Mouse (Mus musculus) lung, embryonic 16.5 days (tissue): Measurements from ENCODE around the gene Zfhx3. TPM values are rescaled to one million over a fixed set of nuclear protein-coding genes. Genes with fewer than 3 reads are reported as not detected.
A peak's percentile ranks its signal among the peaks of the same experiment; 100 is the strongest.

Source experiments
- ATAC-seq: fragments of 200-750 bp; cut with Nextera tagmentation; 2 replicates; pipeline ENCODE4 v1.8.0; 2017; ENCODE audit warnings: low read depth, mild to moderate bottlenecking, moderate library complexity
- H3K27ac ChIP-seq: fragments of 300-500 bp; sonication (generic); 2 replicates; pipeline ENCODE4 v1.5.1; 2014; ENCODE audit warnings: mild to moderate bottlenecking, control low read depth, low read length
- H3K27me3 ChIP-seq: fragments of 300-500 bp; sonication (generic); 2 replicates; pipeline ENCODE4 v1.6.1; 2014; ENCODE audit warnings: low read depth, low read length, mixed read lengths; ENCODE audit not compliant: control insufficient read depth, insufficient read depth
- H3K36me3 ChIP-seq: fragments of 300-500 bp; sonication (generic); 2 replicates; pipeline ENCODE4 v1.6.1; 2014; ENCODE audit warnings: low read length; ENCODE audit not compliant: control insufficient read depth, insufficient read depth
- H3K4me1 ChIP-seq: fragments of 300-500 bp; sonication (generic); replicated peaks from 2 replicates; pipeline ENCODE4 v1.6.1; 2014; ENCODE audit warnings: low read length, mixed read lengths; ENCODE audit not compliant: control insufficient read depth, insufficient read depth
- H3K4me2 ChIP-seq: fragments of 300-500 bp; sonication (generic); 2 replicates; pipeline ENCODE4 v1.6.1; 2014; ENCODE audit warnings: low read depth, low read length, control low read depth
- H3K4me3 ChIP-seq: fragments of 300-500 bp; sonication (generic); 2 replicates; pipeline ENCODE4 v1.5.1; 2014; ENCODE audit warnings: mild to moderate bottlenecking, low read length, control low read depth
- H3K9ac ChIP-seq: fragments of 300-500 bp; sonication (generic); 2 replicates; pipeline ENCODE4 v1.6.1; 2014; ENCODE audit warnings: low read length, control low read depth
- H3K9me3 ChIP-seq: fragments of 300-500 bp; sonication (generic); 2 replicates; pipeline ENCODE4 v1.6.1; 2016; ENCODE audit warnings: low read length; ENCODE audit not compliant: control insufficient read depth
- WGBS: fragments of 180-500 bp; shearing (Covaris S2); extraction: QIAGEN DNeasy Blood & Tissue Kit; methylation state at CpG from one replicate; pipeline ENCODE4 v1.1.7; 2014; 5-methylcytosine and 5-hydroxymethylcytosine counted together
- polyA plus RNA-seq: library from polyadenylated mRNA; unstranded; fragments of >200 nt; fragmentation: Nextera tagmentation; extraction: Ambion mirVana; gene quantifications from 2 replicates; pipeline ENCODE4 v1.2.1, GENCODE M21; 2015

Gene Zfhx3
- polyA plus RNA-seq, 1 experiment from 2014 or later = 12.7 TPM

GRCm38 (mm10) chr8:108697589-108697988, 755.1 kb downstream of the Zfhx3 start:
- Histone ChIP-seq H3K27me3 (peaks cover 45% of the 10 kb centered on the region), H3K27ac (no peak overlapping the region), H3K4me1 (peaks cover 41% of the 10 kb centered on the region), H3K9ac (peak overlapping the region; percentile 41), H3K4me3 (peak overlapping the region; percentile 6; the same call in 1 of the 2 replicates), H3K36me3 (no peaks in the 10 kb centered on the region), H3K9me3 (no peaks in the 10 kb centered on the region), H3K4me2 (peak overlapping the region; percentile 31; the same call in 1 of the 2 replicates)
- no peak for ATAC-seq
- 9% methylated on average over 13 of the region's 13 CpGs for WGBS

DNA sequence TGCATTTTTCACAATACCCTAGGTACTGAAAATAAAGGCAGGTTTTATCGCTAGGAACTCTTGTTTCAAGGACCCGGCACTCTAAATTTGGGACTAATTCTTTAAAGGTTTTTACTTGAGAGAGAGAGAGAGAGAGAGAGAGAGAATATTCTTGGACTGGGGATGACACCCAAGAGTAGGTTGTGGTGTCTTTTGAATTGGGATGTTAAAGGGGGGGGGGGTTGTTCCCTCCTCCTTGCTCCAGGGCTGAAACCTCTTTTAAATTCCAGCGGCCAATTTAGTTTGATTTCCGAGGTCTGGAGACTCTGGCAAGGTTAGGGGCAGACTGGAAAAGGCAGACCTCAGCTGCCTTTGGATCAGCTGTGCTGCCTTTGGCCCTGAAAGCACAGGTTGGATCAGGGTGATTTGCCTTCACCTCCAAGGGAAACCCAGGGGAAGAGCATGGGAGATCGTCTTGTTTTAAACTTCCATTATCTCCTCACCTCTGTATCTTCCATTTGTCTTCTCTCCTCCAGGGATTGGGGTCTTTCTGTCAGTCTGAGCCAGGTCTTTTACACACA, 755.7 kb downstream of the Zfhx3 start:
- H3K4me3 ChIP-seq = no peak overlapping the region
- no peak for ATAC-seq
- H3K9me3 ChIP-seq = no peaks in the 10 kb centered on the region
- 31% methylated on average over 5 of the region's 5 CpGs for WGBS
- H3K4me1 ChIP-seq = peaks cover 42% of the 10 kb centered on the region
- H3K36me3 ChIP-seq = no peaks in the 10 kb centered on the region
- no peak overlapping the region for H3K9ac ChIP-seq
- H3K4me2 ChIP-seq = peak overlapping the region; percentile 31; the same call in 1 of the 2 replicates
- H3K27me3 ChIP-seq = peaks cover 45% of the 10 kb centered on the region
- H3K27ac ChIP-seq = no peak overlapping the region

GRCm38 (mm10) chr8:108699011-108699410, 756.6 kb downstream of the Zfhx3 start:
- peak overlapping the region; percentile 30; the same call in 1 of the 2 replicates for H3K4me3 ChIP-seq
- H3K4me2 ChIP-seq = peak overlapping the region; percentile 49

GRCm38 (mm10) chr8:108699454-108700345, 757.3 kb downstream of the Zfhx3 start:
- Histone ChIP-seq H3K27me3 (peaks cover 40% of the 10 kb centered on the region), H3K9me3 (no peaks in the 10 kb centered on the region), H3K4me1 (peaks cover 42% of the 10 kb centered on the region), H3K36me3 (no peaks in the 10 kb centered on the region), H3K9ac (0 out of 2 replicates have a peak overlapping the region, but pooled peaks have one; percentile 36), H3K4me3 (peak overlapping the region; percentile 30), H3K27ac (no peak overlapping the region), H3K4me2 (peak overlapping the region; percentile 49)
- no peak for ATAC-seq
- WGBS = 12% methylated on average over 23 of the region's 23 CpGs

More at GRCm38 (mm10) chr8:108699011-108699410, 756.6 kb downstream of the Zfhx3 start:
- ATAC-seq = no peak
- WGBS = 29% methylated on average over 3 of the region's 3 CpGs
- Histone ChIP-seq H3K27me3 (peaks cover 45% of the 10 kb centered on the region), H3K36me3 (no peaks in the 10 kb centered on the region), H3K9ac (no peak overlapping the region), H3K9me3 (no peaks in the 10 kb centered on the region), H3K4me1 (peaks cover 42% of the 10 kb centered on the region), H3K27ac (no peak overlapping the region)

DNA sequence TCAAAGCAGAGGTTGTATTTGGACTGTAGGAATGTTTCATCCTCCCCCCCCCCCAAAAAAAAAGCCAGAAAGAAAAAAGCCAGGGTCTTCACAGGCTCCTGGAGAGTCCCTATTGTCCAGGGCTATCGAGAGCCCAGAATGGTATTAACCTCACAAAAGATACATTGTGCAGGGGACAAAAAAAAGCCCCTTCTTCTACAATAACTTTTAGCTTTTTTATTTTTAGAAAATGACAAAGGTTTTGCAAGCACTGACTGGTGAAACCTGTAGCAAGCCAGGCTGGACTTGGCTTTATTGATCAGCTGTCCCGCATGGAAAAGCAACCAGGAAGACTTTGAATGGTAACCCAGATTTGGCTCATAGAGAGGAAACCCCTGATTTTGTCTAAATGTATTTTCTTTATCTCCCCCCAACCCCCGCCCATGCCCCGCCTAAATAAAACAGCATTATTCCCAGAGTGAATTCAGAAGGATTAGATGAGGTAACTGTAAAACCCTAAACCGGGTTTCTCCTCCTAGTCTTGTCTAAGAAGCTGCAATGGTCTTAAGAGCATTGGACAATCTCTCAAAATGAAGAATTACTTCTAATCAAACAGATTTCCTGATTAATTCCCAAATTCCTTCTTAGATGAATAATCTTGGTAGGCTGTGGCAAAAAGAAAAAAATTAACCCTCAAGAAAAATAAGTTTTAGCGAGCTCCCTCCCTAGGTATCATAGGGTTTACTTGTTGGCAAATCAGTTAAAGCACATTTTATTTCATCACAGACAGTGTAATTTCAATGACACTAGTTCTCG, 759.1 kb downstream of the Zfhx3 start:
- no peak overlapping the region for H3K27ac ChIP-seq
- peak overlapping the region; percentile 61; the same call in 1 of the 2 replicates for H3K4me2 ChIP-seq
- no peaks in the 10 kb centered on the region for H3K36me3 ChIP-seq
- H3K4me3 ChIP-seq = no peak overlapping the region
- 45% methylated on average over 7 of the region's 7 CpGs for WGBS
- peaks cover 21% of the 10 kb centered on the region for H3K27me3 ChIP-seq
- 0 out of 2 replicates have a peak overlapping the region, but pooled peaks have one; percentile 5 for H3K9ac ChIP-seq
- no peaks in the 10 kb centered on the region for H3K9me3 ChIP-seq
- H3K4me1 ChIP-seq = peaks cover 34% of the 10 kb centered on the region
- no peak for ATAC-seq

DNA sequence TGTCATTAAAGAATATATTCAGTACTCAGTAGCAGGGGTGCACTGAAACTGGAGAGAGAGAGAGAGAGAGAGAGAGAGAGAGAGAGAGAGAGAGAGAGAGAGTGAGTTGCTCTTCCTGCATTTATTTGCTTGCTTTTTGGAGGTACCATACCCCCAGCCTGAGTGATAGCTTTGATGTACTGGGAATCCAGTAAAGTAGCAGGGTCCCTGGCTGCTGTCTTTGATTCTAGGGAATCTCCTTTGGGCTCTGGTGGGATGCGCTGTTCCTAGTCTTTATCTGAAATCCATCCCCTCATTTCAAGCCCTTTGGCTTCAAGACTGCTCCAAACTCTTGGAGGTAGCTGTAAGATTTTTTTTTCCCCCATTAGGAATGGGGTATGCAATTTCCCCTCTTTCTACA, 759.8 kb downstream of the Zfhx3 start:
- H3K4me3 ChIP-seq = peak overlapping the region; percentile 88
- 63% methylated on average over 1 of the region's 1 CpGs for WGBS
- no peaks in the 10 kb centered on the region for H3K9me3 ChIP-seq
- peak overlapping the region; percentile 41; the same call in 1 of the 2 replicates for H3K9ac ChIP-seq
- H3K36me3 ChIP-seq = no peaks in the 10 kb centered on the region
- peaks cover 37% of the 10 kb centered on the region for H3K4me1 ChIP-seq
- ATAC-seq = no peak
- peaks cover 20% of the 10 kb centered on the region for H3K27me3 ChIP-seq
- H3K4me2 ChIP-seq = peak overlapping the region; percentile 61
- no peak overlapping the region for H3K27ac ChIP-seq

DNA sequence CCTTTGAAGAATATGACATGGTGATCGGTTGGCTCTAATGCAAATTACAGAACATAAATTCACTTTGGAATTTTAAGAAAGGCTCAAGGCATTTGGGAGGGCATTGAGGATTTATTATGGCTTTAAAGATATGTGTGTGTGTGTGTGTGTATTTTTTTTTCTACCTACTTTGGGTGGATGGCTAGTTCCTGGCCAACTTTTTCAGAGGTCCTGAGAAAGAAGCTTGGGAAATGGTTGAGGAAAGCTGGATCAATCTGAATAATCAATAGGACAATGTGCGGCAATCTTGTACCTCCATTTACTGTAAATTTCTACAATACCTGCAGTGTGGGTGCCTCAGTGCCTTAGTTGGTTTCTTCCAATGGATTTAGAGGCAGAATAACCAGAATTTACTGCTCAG, 763.3 kb downstream of the Zfhx3 start:
- H3K4me3 ChIP-seq = peak overlapping the region; percentile 88
- peak overlapping the region; percentile 61 for H3K4me2 ChIP-seq
- H3K9ac ChIP-seq = peak overlapping the region; percentile 33
- WGBS = 36% methylated on average over 2 of the region's 2 CpGs
- ATAC-seq = no peak
- H3K27me3 ChIP-seq = no peaks in the 10 kb centered on the region
- no peaks in the 10 kb centered on the region for H3K36me3 ChIP-seq
- no peaks in the 10 kb centered on the region for H3K9me3 ChIP-seq
- H3K27ac ChIP-seq = peak overlapping the region; percentile 76
- peaks cover 52% of the 10 kb centered on the region for H3K4me1 ChIP-seq

DNA sequence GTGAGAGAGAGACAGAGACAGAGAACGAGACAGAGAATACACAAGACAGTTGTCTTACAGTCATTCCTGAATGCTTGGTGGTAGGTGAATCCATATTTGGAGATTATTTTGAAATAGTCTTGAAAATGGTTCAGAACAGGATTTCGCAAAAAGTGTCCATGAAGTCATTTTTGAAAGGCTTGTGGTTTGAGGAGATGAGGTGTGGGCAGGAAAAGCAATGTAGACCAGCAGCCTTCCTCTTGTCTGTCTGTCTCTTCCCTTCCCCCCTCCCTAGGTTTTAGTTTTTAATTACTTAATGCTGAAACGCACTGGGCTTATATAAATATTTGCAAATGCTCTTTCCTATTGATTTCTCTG, 764.0 kb downstream of the Zfhx3 start:
- WGBS = 18% methylated on average over 3 of the region's 3 CpGs
- ATAC-seq = 0 out of 2 replicates have a peak, but pooled peaks have one; percentile 2
- peak overlapping the region; percentile 88 for H3K4me3 ChIP-seq
- peak overlapping the region; percentile 76 for H3K27ac ChIP-seq
- H3K4me1 ChIP-seq = peaks cover 57% of the 10 kb centered on the region
- no peak overlapping the region; the same call in 1 of the 2 replicates for H3K9ac ChIP-seq
- no peaks in the 10 kb centered on the region for H3K36me3 ChIP-seq
- H3K4me2 ChIP-seq = peak overlapping the region; percentile 61
- no peaks in the 10 kb centered on the region for H3K27me3 ChIP-seq
- H3K9me3 ChIP-seq = no peaks in the 10 kb centered on the region
